Mouse (Mus musculus): Measurements from ENCODE around the gene Pibf1. TPM values are rescaled to one million over a fixed set of nuclear protein-coding genes. Genes with fewer than 3 reads are reported as not detected.

The Pibf1 gene
- polyA plus RNA-seq (2017; shearing (Covaris generic)): 16.2 TPM

GRCm38 (mm10) chr14:99099267-99099966 lies at the start of gene Pibf1, which contains the start of gene Dis3:
Gene Pibf1 (plus strand): TSS chr14:99099424.
Gene Dis3 (minus strand): TSS chr14:99099770.

GRCm38 (mm10) chr14:99298385-99299021 lies 199.3 kb downstream of the Pibf1 start, which contains the start of gene Klf5:
Gene Klf5 (plus strand): TSS chr14:99298691.

Other genes with a start within 250 kb of the Pibf1 start
- gene Rpl36a-ps1, start 105.1 kb upstream of the Pibf1 start, polyA plus RNA-seq (2017; shearing (Covaris generic)): 6.2 TPM
- 58.0 TPM for gene Mzt1, start 53.3 kb upstream of the Pibf1 start, polyA plus RNA-seq (2017; shearing (Covaris generic))
- gene Bora, start 53.2 kb upstream of the Pibf1 start, polyA plus RNA-seq (2017; shearing (Covaris generic)): 14.3 TPM
- gene Dis3, start 346 bp downstream of the Pibf1 start, polyA plus RNA-seq (2017; shearing (Covaris generic)): 29.8 TPM
- 0.80 TPM for gene Klf5, start 199.3 kb downstream of the Pibf1 start, polyA plus RNA-seq (2017; shearing (Covaris generic))